Mouse (Mus musculus) spleen, adult 18-20 months (tissue): ENCODE measurements around the gene AA792892.
"Not testable (repeated sequence)": the region's sequence is repeated elsewhere in the genome, so short reads cannot be mapped to it uniquely, and the experiment has no call there.

Experiments
- DNase-seq, 2 experiments: peaks; one replicate each; pipeline ENCODE4 v3.0.0; 2022; ENCODE audit warnings: mixed read lengths in 2 of 2

The AA792892 gene

DNA sequence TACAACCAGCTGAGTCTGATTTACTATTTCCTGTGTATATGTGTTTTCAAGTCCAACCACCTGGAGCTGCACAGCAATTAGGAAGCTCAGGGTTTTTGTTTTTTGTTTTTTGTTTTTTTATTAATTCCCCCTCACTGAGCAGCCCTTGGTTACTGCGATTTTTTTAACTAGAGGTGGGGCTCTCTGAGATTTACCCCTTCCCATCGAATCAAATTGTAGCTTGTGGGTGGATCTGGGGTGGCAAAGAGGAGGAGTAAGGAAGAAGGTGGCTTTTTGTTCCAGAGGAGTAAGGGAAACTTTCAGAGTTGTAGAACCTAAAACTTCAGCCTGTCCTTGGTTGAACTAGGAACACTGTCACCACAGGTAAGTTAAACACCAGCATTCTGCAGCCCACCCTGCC lies at the start of gene AA792892:
Gene AA792892, plus strand, starts transcription at position 301 of the 400 bp plus-strand sequence.
- not testable (repeated sequence) for DNase-seq

DNA sequence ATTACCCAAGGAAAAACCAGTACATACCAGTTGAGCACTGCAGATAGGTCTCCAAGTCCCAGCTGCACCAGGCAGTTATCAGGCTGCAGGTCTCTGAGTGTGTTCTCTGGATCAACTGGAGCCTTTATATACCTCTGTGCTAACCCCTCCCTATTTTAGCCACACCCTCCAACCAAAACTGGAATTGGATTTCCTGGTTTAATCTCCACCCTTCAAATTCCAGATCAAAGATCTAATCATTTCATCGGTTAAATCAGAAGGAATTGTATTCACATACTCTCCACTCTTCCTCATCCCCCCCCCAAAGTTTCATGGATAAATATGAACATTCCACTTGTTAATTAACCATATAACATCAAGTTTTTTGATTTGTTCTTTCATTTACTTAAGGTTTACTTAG lies 32.9 kb upstream of the AA792892 start, which contains the start of gene A430089I19Rik:
Gene A430089I19Rik, minus strand, starts transcription at position 101 of the 400 bp plus-strand sequence.
- DNase-seq = not testable (repeated sequence)

DNA sequence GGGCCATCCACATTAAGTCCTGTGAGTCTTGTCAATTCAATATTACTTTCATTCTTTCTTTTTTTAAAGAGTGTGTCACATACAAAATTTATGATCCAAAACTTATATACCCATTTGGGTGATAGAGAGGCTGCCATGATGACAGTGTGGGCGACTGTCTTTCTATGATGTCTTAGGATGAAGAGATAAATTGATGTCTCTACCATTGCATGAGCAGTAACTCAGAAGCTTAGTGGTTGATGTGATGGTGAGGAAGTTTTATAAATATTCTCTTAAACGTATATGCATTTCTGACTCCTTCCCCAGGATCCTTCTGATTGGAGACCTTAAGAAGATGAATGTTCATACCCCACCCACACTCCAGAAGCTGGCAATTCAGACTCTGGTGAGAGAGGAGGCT lies 25.4 kb upstream of the AA792892 start, which contains the start of gene Gm6502:
Gene Gm6502, plus strand, starts transcription at position 301 of the 400 bp plus-strand sequence.
- not testable (repeated sequence) for DNase-seq
